In genomic region chr7:120102164-120102972, GRCm38 (mm10) we compare ENCODE assay signal across 9 mouse cellular contexts. TPM values are rescaled to one million over a fixed set of nuclear protein-coding genes. Genes with fewer than 3 reads are reported as not detected.
DNase-seq lines count a peak whose midpoint lies in the region; ATAC-seq and TF ChIP-seq lines count a peak whose summit lies in the region.
"Had no signal": no experiment of that assay in that cellular context is flagged by ENCODE, and none has a peak within 500 bp of the region (broad histone marks: within the 10 kb centered on the region; RNA-seq: fewer than 3 reads in every experiment).

Gene Tmem159 (plus strand): TSS chr7:120102353.

- TF ChIP-seq CTCF in C2C12 (IDR thresholded peaks at IDR 0.05; ENCODE audit: control insufficient read depth, insufficient read depth, insufficient read length) = no peak

- DNase-seq in fibroblast of lung, adult 2 months (ENCODE audit: low read depth) = peak; percentile 63
- DNase-seq in liver, embryonic 11.5 days (ENCODE audit: low spot score) = peak; percentile 86
- DNase-seq in spleen, postnatal 14 days (ENCODE audit: low spot score in 2 of 2) = peak; percentile 35 to 40

- H3K79me3 ChIP-seq in C2C12 (ENCODE audit: low read depth) = no peaks in the 10 kb centered on the region

- ATAC-seq in heart, embryonic 12.5 days (ENCODE audit: insufficient number of reproducible peaks, low FRiP score) = peak; percentile 95
- peak; percentile 96 for ATAC-seq in kidney, embryonic 16.5 days (ENCODE audit: low FRiP score, low TSS enrichment)
- peak; percentile 90 for ATAC-seq in liver, embryonic 11.5 days (replicated peaks; ENCODE audit: low FRiP score)
- peak; percentile 87 for ATAC-seq in monocyte, adult 5-6 weeks (replicated peaks; ENCODE audit: insufficient number of reproducible peaks, low FRiP score, low TSS enrichment, poor library complexity, severe bottlenecking)

- peak within 1 kb of the TSS; percentile 75 for H3K9ac ChIP-seq in heart, embryonic 12.5 days
- H3K9ac ChIP-seq in kidney, embryonic 16.5 days (replicated peaks; ENCODE audit: low read length) = peak within 1 kb of the TSS; percentile 78
- peak within 1 kb of the TSS; percentile 44 for H3K9ac ChIP-seq in liver, embryonic 11.5 days (ENCODE audit: low read depth, low read length)

- WGBS in heart, embryonic 12.5 days = under 1% methylated on average over 41 of the region's 42 CpGs
- WGBS in kidney, embryonic 16.5 days = under 1% methylated on average over 42 of the region's 42 CpGs
- whole genome bisulfite sequencing in liver, embryonic 11.5 days = under 1% methylated on average over 41 of the region's 42 CpGs

- peak within 1 kb of the TSS; percentile 79 for H3K4me2 ChIP-seq in heart, embryonic 12.5 days
- H3K4me2 ChIP-seq in kidney, embryonic 16.5 days (replicated peaks; ENCODE audit: low read depth, low read length) = peak within 1 kb of the TSS; percentile 93
- peak within 1 kb of the TSS; percentile 65 for H3K4me2 ChIP-seq in liver, embryonic 11.5 days

- 0 out of 2 replicates have a peak, but pooled peaks cover 2% of the 10 kb centered on the region for H3K4me1 ChIP-seq in brown adipose tissue, adult 24 weeks (ENCODE audit: control insufficient read depth, insufficient read depth, insufficient read length, low read length)
- peaks cover 16% of the 10 kb centered on the region for H3K4me1 ChIP-seq in heart, embryonic 12.5 days (replicated peaks)
- peaks cover 9% of the 10 kb centered on the region for H3K4me1 ChIP-seq in kidney, embryonic 16.5 days (ENCODE audit: insufficient read depth, low read length)
- H3K4me1 ChIP-seq in liver, embryonic 11.5 days (replicated peaks; ENCODE audit: control insufficient read depth, insufficient read depth, low read length) = no peaks in the 10 kb centered on the region; the same call in 1 of the 2 replicates

- H3K4me3 ChIP-seq in C2C12 (ENCODE audit: insufficient read depth, poor library complexity, severe bottlenecking) = peak within 1 kb of the TSS; percentile 34
- H3K4me3 ChIP-seq in brown adipose tissue, adult 24 weeks (ENCODE audit: insufficient read depth, low read depth, low read length) = peak within 1 kb of the TSS; percentile 97
- H3K4me3 ChIP-seq in heart, embryonic 12.5 days = peak within 1 kb of the TSS; percentile 63
- peak within 1 kb of the TSS; percentile 69 for H3K4me3 ChIP-seq in kidney, embryonic 16.5 days (ENCODE audit: low read length)
- H3K4me3 ChIP-seq in liver, embryonic 11.5 days (ENCODE audit: low read depth, low read length) = peak within 1 kb of the TSS; percentile 64

- H3K9me3 ChIP-seq in heart, embryonic 12.5 days (replicated peaks) = no peaks in the 10 kb centered on the region
- no peaks in the 10 kb centered on the region for H3K9me3 ChIP-seq in kidney, embryonic 16.5 days (ENCODE audit: low read length)
- H3K9me3 ChIP-seq in liver, embryonic 11.5 days (ENCODE audit: control insufficient read depth, low read length) = no peaks in the 10 kb centered on the region
- H3K9me3 ChIP-seq: G1E had no signal

- no peaks in the 10 kb centered on the region for H3K27me3 ChIP-seq in C2C12 (ENCODE audit: control insufficient read depth, insufficient read depth, insufficient read length)
- H3K27me3 ChIP-seq in heart, embryonic 12.5 days (replicated peaks) = no peaks in the 10 kb centered on the region
- no peaks in the 10 kb centered on the region for H3K27me3 ChIP-seq in kidney, embryonic 16.5 days (ENCODE audit: insufficient read depth, low read length)
- no peaks in the 10 kb centered on the region for H3K27me3 ChIP-seq in liver, embryonic 11.5 days (replicated peaks; ENCODE audit: control insufficient read depth, insufficient read depth, low read length)

- H3K79me2 ChIP-seq in C2C12 (ENCODE audit: control insufficient read depth, insufficient read depth) = no peaks in the 10 kb centered on the region

- peak within 1 kb of the TSS; percentile 74 for H3ac ChIP-seq in C2C12 (ENCODE audit: control insufficient read depth, insufficient read length, low read depth)

- H3K27ac ChIP-seq in brown adipose tissue, adult 24 weeks (replicated peaks; ENCODE audit: low read depth, low read length) = no peak within 1 kb of the TSS
- peak within 1 kb of the TSS; percentile 15; the same call in 1 of the 2 replicates for H3K27ac ChIP-seq in heart, embryonic 12.5 days (ENCODE audit: poor library complexity, severe bottlenecking)
- peak within 1 kb of the TSS; percentile 75 for H3K27ac ChIP-seq in kidney, embryonic 16.5 days (ENCODE audit: low read length)
- H3K27ac ChIP-seq in liver, embryonic 11.5 days (ENCODE audit: low read depth, low read length) = no peak within 1 kb of the TSS

- H3K36me3 ChIP-seq in C2C12 (ENCODE audit: control insufficient read depth, insufficient read depth) = no peaks in the 10 kb centered on the region
- H3K36me3 ChIP-seq in heart, embryonic 12.5 days = 0 out of 2 replicates have a peak, but pooled peaks cover 3% of the 10 kb centered on the region
- no peaks in the 10 kb centered on the region for H3K36me3 ChIP-seq in kidney, embryonic 16.5 days (ENCODE audit: insufficient read depth, low read length)
- no peaks in the 10 kb centered on the region for H3K36me3 ChIP-seq in liver, embryonic 11.5 days (ENCODE audit: control insufficient read depth, insufficient read depth, low read length)
- H3K36me3 ChIP-seq: G1E had no signal

TF ChIP-seq in C2C12, 6 proteins besides CTCF, POLR2A, EP300 and RAD21:
- TF ChIP-seq MYOG (IDR thresholded peaks at IDR 0.05; ENCODE audit: control insufficient read depth, extremely low read depth, insufficient read length) (no peak), CEBPB (IDR thresholded peaks at IDR 0.05; ENCODE audit: low read depth) (no peak), MYOD1 (IDR thresholded peaks at IDR 0.05; ENCODE audit: control insufficient read depth, insufficient read length, low read depth) (no peak), FOSL1 (IDR thresholded peaks at IDR 0.05; ENCODE audit: insufficient read depth, low read length, poor library complexity, severe bottlenecking) (no peak), USF1 (IDR thresholded peaks at IDR 0.05; ENCODE audit: low read depth) (no peak), MAX (IDR thresholded peaks at IDR 0.05) (no peak)

RNA-seq across cellular contexts. Expression of gene Tmem159, which starts in this region (rescaled TPM):
- polyA plus RNA-seq in C2C12 (2012; fragmentation: generic; extraction: Trizol) = 6.0 TPM
- 10.7 and 14.6 TPM in 2 replicates for polyA plus RNA-seq in brown adipose tissue, adult 24 weeks (2012; ENCODE audit: insufficient read depth, insufficient read length, missing spikeins)
- 22.3 and 22.6 TPM in 2 replicates for polyA plus RNA-seq in heart, embryonic 12.5 days (2016; fragmentation: Nextera tagmentation; extraction: Ambion mirVana)
- polyA plus RNA-seq in kidney, embryonic 16.5 days (2015; fragmentation: Nextera tagmentation; extraction: Ambion mirVana) = 34.3 and 40.4 TPM in 2 replicates
- 5.7 and 7.7 TPM in 2 replicates for polyA plus RNA-seq in liver, embryonic 11.5 days (2014; fragmentation: Nextera tagmentation; extraction: Ambion mirVana)
- 5.2 to 20.5 TPM (median 11.3 TPM) in 3 replicates for total RNA-seq in monocyte, adult 5-6 weeks (2017)
- total RNA-seq: G1E had no signal
- polyA plus RNA-seq: G1E had no signal

Comparison
In these comparisons a context has a peak if more than half of its experiments do, and no peak if none do; other contexts are left out.
1. H3K4me3 ChIP-seq: peak in every context shown above with its lines; median percentile 97 in brown adipose tissue, adult 24 weeks; 69 in kidney, embryonic 16.5 days; 64 in liver, embryonic 11.5 days; 63 in heart, embryonic 12.5 days; 34 in C2C12.
2. H3K27ac ChIP-seq: peak in heart, embryonic 12.5 days (single experiment) and kidney, embryonic 16.5 days (single experiment); none in brown adipose tissue, adult 24 weeks (single experiment) and liver, embryonic 11.5 days (single experiment).
3. Peak in every context shown above with its lines, with median percentiles within 50 percentile points of each other: DNase-seq, ATAC-seq, H3K4me2 ChIP-seq and H3K9ac ChIP-seq.